Mouse (Mus musculus) skeletal muscle tissue, adult 2 months (tissue): ENCODE data around the gene Slc35b1.

ENCODE experiments used
- DNase-seq: peaks from one replicate; pipeline ENCODE4 v3.0.0-alpha.2; 2012; ENCODE audit warnings: low read depth, low spot score

Gene Slc35b1

GRCm38 (mm10) chr11:95384319-95384972 lies at the start of gene Slc35b1:
Gene Slc35b1, plus strand, starts transcription at chr11:95384692.
- DNase-seq, result peak; percentile 99

- DNase-seq, result peak; percentile 94
These were observed 47.8 kb upstream of the Slc35b1 start, which contains the start of gene Fam117a for GRCm38 (mm10) chr11:95336568-95337128. Gene Fam117a, plus strand, starts transcription at chr11:95337018.

- DNase-seq, result no peak
These were observed 47.2 kb upstream of the Slc35b1 start for GRCm38 (mm10) chr11:95337129-95337813.

GRCm38 (mm10) chr11:95337846-95338342 lies 46.6 kb upstream of the Slc35b1 start:
- DNase-seq, result no peak

- DNase-seq, result no peak
These were observed 44.9 kb upstream of the Slc35b1 start for GRCm38 (mm10) chr11:95339471-95340021.

GRCm38 (mm10) chr11:95340259-95340658 lies 44.2 kb upstream of the Slc35b1 start:
- no peak for DNase-seq

GRCm38 (mm10) chr11:95340664-95341063 lies 43.8 kb upstream of the Slc35b1 start:
- no peak for DNase-seq

GRCm38 (mm10) chr11:95343180-95343579 lies 41.3 kb upstream of the Slc35b1 start:
- no peak for DNase-seq

GRCm38 (mm10) chr11:95344181-95344580 lies 40.3 kb upstream of the Slc35b1 start:
- DNase-seq, result no peak

- no peak for DNase-seq
These were observed 34.2 kb upstream of the Slc35b1 start for GRCm38 (mm10) chr11:95350289-95350688.

- no peak for DNase-seq
These were observed 33.5 kb upstream of the Slc35b1 start for GRCm38 (mm10) chr11:95350960-95351359.

- DNase-seq, result no peak
These were observed 31.8 kb upstream of the Slc35b1 start for GRCm38 (mm10) chr11:95352686-95353085.

- DNase-seq, result no peak
These were observed 31.3 kb upstream of the Slc35b1 start for GRCm38 (mm10) chr11:95353226-95353625.

GRCm38 (mm10) chr11:95354228-95354944 lies 30.1 kb upstream of the Slc35b1 start:
- no peak for DNase-seq

GRCm38 (mm10) chr11:95354945-95355660 lies 29.4 kb upstream of the Slc35b1 start:
- no peak for DNase-seq

- no peak for DNase-seq
These were observed 28.9 kb upstream of the Slc35b1 start for GRCm38 (mm10) chr11:95355661-95356011.

- DNase-seq, result no peak
These were observed 28.5 kb upstream of the Slc35b1 start for GRCm38 (mm10) chr11:95356039-95356438.

GRCm38 (mm10) chr11:95356469-95357273 lies 27.8 kb upstream of the Slc35b1 start:
- peak; percentile 78 for DNase-seq

GRCm38 (mm10) chr11:95358263-95358662 lies 26.2 kb upstream of the Slc35b1 start:
- no peak for DNase-seq

- no peak for DNase-seq
These were observed 20.1 kb upstream of the Slc35b1 start for GRCm38 (mm10) chr11:95364388-95364787.
